Mouse (Mus musculus) brain, embryonic 14.5 days (tissue): ENCODE measurements around the gene Plxnd1.

Experiments used
- CTCF ChIP-seq: fragments of 200-500 bp; IDR thresholded peaks from 2 replicates; pipeline ENCODE4 v1.5.1; 2012; ENCODE audit warnings: inconsistent platforms, mild to moderate bottlenecking, moderate library complexity, borderline replicate concordance; ENCODE audit not compliant: insufficient read depth, insufficient read length; ENCODE audit errors: extremely low read depth
- POLR2A ChIP-seq: fragments of 200-500 bp; IDR thresholded peaks from 2 replicates; pipeline ENCODE4 v1.6.1; 2012; ENCODE audit warnings: mild to moderate bottlenecking, inconsistent platforms, borderline replicate concordance; ENCODE audit not compliant: poor library complexity, insufficient read depth, insufficient read length, severe bottlenecking; ENCODE audit errors: extremely low read depth

DNA sequence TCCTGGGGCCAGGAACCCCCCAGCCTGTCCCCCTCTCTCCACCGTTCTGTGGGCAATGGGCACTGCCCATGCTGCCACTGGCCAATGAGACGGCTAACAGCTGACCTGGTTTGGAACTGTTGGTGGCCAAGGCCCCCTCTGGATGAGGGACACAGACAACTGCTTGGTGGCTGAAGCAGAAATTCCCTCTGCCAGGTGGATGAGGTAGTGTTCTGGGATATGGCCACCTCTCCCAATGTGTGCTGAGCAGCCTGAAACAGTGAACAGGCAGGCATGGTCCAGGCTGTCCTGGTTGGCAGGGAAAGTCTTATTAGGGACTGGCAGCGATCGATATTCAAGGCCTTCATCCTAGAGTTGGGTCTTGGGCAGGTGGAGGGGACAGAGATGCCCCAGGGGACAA, 39.6 kb downstream of the Plxnd1 start:
- no peak for TF ChIP-seq CTCF
- TF ChIP-seq POLR2A: no peak
